Mouse (Mus musculus): ENCODE measurements around the gene Rbfox2.

- TF ChIP-seq POLR2A (IDR thresholded peaks at IDR 0.05; ENCODE audit: low read depth, low read length) (no peak), CTCF (conservative IDR thresholded peaks at IDR 0.05; ENCODE audit: insufficient read depth, insufficient read length, low read depth, low read length) (peak; percentile 80)
Observed at GRCm38 (mm10) chr15:77225274-77225673, 81.5 kb downstream of the Rbfox2 start.
